Mouse (Mus musculus): ENCODE data around the gene Ap2a1.

DNA sequence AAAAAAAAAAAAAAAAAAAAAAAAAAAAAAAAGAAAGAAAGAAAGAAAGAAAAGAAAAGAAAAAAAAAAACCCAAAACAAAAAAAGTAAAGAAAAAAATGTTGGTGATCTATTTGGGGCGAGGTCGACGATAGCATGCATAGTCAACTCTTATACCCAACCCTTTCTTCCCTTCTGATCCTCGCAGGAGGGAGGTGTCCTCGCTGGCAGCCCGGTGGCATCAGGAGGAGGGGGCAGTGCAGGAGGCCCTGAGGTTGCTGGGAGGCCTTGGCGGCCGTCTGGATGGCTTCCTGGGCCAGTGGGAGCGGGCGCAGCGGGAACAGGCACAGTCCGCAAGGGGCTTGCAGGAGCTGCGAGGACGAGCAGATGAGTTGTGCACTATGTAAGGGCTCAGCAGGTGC lies 24.3 kb upstream of the Ap2a1 start:
- TF ChIP-seq CTCF (conservative IDR thresholded peaks at IDR 0.05; ENCODE audit: low read length), result no peak
- no peak for TF ChIP-seq NANOG (IDR thresholded peaks at IDR 0.05; ENCODE audit: borderline replicate concordance, low read length)
